Mouse (Mus musculus): ENCODE data around the gene Degs1.
"Not testable (repeated sequence)": the region's sequence is repeated elsewhere in the genome, so short reads cannot be mapped to it uniquely, and the experiment has no call there.

Gene Degs1

GRCm38 (mm10) chr1:182282091-182283075 is at the start of gene Degs1:
Degs1 (minus strand) TSS chr1:182282804.
- DNase-seq (ENCODE audit: extremely low read depth, low read depth) = peak; percentile 59

DNA sequence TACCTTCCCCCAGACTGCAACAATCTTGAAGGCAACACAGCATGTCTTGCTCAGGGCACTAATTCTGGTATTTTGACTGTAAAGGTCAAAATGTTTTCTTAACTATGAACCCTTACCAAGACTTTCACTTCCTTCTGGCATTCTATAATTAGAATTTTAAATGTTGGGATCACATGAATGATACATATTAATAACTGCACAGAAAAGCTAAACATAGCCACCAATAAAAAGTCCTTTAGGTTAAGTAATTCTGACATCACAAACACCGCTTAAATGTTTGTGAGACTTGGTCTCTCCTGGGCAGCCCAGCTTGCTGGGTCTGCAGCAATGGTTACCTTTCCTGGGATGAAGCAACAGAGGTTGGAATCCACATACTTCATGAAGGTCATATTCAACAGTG is 43.3 kb upstream of the Degs1 start:
- DNase-seq (ENCODE audit: extremely low read depth, low read depth) = no peak

DNA sequence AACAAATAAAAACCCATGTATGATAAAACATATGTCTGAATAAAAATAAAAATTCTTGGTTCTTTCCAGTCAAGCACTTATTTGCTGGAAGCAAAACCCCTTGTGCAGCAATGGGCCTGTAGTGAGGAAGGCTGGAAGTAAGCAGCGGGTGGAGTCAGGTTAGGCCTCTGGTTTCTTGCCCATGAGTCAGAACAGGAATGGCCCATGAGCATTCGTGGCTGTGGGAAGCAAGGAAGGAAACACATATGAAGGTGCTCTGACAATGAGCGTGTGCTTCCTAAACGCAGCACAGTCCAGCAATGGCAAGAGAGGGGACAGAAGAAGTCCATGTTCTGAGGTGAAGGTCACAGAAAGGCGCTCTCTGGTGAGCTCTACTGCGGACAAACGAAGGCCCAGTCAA is 41.9 kb upstream of the Degs1 start:
- DNase-seq (ENCODE audit: extremely low read depth, low read depth) = no peak

- no peak for DNase-seq (ENCODE audit: extremely low read depth, low read depth)
Observed at GRCm38 (mm10) chr1:182323139-182323538, 40.5 kb upstream of the Degs1 start.

GRCm38 (mm10) chr1:182314201-182314600 is 31.6 kb upstream of the Degs1 start:
- no peak for DNase-seq (ENCODE audit: extremely low read depth, low read depth)

- no peak for DNase-seq (ENCODE audit: extremely low read depth, low read depth)
Observed at GRCm38 (mm10) chr1:182313181-182313580, 30.6 kb upstream of the Degs1 start.

DNA sequence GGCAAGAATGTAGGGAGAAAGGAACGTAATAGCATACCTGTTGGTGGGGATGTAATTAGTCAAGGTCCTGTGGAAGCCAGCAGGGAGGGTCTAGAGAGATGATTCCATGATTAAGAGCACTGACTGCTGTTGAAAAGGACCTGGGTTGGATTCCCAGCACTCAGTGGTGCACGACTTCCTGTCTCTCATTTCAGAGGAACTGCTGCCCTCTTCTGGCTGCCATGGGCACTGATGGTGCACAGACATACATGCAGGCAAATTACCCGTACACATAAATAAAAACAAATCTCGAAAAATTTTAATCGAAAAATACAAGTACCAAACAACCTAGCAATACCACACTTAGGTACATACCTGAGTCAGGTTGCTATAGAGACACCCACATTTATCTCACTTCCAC is 28.8 kb upstream of the Degs1 start:
- no peak for DNase-seq (ENCODE audit: extremely low read depth, low read depth)

DNA sequence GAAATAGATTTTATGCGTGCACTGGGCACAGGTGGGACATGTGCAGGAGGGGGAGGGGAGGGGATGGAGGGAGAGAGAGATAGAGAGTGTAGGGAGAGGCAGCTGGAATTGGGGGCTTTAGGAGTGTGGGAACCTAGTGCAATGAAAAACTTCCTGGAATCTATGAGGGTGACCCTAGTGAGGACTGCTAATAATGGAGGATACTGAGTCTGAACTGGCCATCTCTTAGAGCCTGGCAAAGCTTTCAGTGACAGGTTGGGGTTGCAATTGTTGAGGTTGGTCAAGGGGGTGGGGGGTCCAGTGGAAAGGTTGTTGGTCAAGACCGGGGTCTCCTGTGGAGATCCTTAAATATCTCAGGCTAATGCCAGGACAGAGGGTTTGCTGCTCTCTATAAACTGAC is 27.7 kb upstream of the Degs1 start:
- DNase-seq (ENCODE audit: extremely low read depth, low read depth) = no peak

- DNase-seq (ENCODE audit: extremely low read depth, low read depth) = no peak
Observed at GRCm38 (mm10) chr1:182309403-182309802, 26.8 kb upstream of the Degs1 start.

- DNase-seq (ENCODE audit: extremely low read depth, low read depth) = no peak
Observed at GRCm38 (mm10) chr1:182302916-182303315, 20.3 kb upstream of the Degs1 start.

DNA sequence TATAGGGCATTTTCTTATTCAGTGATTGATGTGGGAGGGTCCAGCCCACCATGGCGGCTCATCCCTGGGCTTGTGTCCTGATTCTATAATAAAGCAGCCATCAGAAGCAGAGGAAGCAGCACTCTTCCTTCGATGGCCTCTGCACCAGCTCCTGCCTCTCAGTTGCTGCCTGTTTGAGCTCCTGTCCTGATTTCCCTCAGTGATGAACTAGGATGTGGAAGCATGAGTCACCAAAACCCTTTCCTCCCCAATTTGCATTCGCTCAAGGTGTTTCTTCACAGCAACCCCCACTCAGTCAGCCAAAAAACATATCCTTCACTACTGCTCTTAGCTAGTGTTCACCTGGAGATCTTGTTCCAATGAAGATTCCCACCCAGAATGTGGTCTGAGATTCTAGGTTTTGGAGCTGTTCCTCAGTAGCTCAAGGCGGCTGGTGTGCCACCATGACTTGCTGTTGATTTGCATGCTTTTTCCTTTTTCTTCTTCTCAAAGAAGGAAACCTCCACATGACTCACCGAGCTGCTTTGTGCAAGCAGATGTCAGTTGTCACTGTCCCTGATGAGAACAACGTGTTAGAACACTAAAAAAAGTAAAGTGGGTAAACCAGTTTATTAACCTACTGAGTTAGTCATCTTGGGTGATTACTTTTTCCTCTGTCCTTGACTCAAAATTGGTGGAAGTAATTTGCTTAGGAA is 19.7 kb upstream of the Degs1 start:
- no peak for DNase-seq (ENCODE audit: extremely low read depth, low read depth)

DNA sequence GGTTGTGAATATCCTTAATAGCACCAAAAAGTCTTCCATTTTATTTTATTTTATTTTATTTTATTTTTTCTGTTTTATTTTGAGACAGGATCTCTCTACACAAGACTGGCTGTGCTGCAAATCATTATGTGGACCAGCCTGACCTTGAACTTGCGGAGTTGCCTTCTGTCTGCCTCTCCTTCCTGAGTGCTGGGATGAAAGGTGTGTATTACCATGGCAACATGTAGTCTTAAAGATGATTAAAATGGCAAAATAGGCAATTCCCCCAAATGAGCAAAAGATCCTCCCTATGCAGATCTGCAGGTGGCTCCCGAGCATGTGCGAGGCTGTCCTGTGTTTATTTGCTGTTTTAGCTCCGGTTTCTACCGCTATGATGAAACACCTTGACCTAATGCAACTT is 15.2 kb upstream of the Degs1 start:
- DNase-seq (ENCODE audit: extremely low read depth, low read depth) = no peak

GRCm38 (mm10) chr1:182297246-182297645 is 14.6 kb upstream of the Degs1 start:
- no peak for DNase-seq (ENCODE audit: extremely low read depth, low read depth)

DNA sequence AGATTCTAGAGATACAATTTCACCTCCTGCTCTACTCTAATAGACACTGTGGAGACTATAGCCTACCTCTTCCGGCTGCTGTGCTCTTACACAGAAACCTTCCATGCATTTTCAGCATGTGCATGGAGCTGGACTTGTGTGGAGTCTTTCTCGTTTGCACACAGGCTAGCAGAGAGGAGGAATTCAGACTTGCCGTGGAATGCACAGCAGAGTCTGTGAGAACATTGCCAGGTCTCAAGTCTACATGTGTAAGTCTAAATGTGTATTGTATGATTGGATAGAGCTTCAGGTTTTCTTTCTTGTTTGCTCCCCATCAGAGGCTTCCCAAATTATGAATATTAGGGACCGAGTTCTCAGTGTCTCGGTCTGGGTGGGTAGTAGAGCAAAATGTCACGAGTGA is 14.2 kb upstream of the Degs1 start:
- no peak for DNase-seq (ENCODE audit: extremely low read depth, low read depth)

DNA sequence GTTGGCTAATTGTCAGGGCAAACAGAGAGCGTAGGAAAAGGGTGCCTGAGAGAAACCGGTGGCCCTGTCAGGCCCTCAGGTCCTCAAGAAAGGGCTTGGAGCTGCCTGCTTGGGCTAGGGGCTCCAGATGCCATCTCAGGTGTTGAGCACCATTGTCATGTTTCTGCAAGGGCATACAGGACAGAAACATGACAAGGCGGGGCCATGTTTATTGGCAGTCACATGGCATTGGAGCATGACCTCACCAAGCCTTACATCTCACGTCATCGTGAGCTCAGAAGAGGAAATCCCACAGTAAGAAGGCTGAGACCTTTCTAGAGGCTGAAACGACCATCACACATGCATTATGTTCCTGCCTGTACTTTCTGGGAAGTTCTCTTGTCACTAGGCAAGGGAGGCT is 13.5 kb upstream of the Degs1 start:
- no peak for DNase-seq (ENCODE audit: extremely low read depth, low read depth)

DNA sequence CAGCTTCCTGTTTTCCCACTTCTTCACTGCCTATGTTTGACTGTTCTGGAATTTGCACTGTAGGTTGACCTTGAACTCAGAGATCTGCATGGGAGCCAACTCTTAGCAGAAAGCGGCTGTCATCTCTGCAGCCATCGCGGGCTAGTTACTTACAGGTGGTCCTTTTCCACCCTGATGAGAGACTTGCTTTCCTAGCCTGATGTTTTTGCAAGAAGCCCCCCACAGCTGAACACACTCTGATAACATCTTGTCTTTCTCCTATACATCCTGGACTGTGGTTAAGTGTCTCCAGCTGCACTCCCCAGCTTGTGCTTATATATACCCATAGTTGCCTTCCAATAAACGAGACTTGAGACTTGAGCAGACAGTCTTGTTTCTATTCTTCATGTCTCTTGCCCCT is 9.7 kb upstream of the Degs1 start:
- DNase-seq (ENCODE audit: extremely low read depth, low read depth) = no peak

DNA sequence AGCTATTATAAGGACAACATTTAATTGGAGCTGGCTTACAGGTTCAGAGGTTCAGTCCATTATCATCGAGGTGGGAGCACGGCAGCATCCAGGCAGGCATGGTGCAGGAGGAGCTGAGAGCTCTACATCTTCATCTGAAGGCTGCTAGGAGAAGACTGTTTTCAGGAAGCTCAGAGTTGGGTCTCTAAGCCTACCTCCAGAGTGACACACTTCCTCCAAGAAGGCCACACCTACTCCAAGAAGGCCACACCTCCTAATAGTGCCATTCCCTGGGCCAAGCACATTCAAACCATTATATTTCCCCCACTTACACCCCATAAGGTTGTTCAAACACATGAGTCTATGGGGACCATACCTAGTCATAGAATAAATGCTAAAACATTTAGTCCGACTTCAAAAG is 8.1 kb upstream of the Degs1 start:
- not testable (repeated sequence) for DNase-seq (ENCODE audit: extremely low read depth, low read depth)

DNA sequence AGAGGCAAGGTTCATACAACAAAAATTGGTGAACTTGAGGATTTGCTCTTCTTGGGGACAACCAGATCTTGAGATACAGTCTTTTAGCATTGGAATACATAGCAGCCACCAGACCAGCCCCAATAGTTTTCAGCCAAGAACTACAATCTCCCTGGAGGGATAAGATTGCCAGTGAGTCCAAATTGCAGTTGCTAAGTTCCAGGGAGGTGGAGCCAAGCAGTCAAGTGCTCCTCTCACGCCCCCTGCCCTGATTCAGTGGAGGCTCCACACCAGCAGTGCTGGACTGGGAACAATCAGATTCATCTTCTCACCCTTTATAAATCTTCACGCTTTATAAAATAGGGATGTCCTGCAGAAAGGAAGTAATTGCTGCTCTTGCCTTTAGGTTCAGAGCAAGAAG is 7.2 kb upstream of the Degs1 start:
- no peak for DNase-seq (ENCODE audit: extremely low read depth, low read depth)

GRCm38 (mm10) chr1:182288601-182289000 is 6.0 kb upstream of the Degs1 start:
- DNase-seq (ENCODE audit: extremely low read depth, low read depth) = no peak

GRCm38 (mm10) chr1:182287781-182288180 is 5.2 kb upstream of the Degs1 start:
- DNase-seq (ENCODE audit: extremely low read depth, low read depth) = no peak

GRCm38 (mm10) chr1:182284795-182285194 is 2.2 kb upstream of the Degs1 start:
- no peak for DNase-seq (ENCODE audit: extremely low read depth, low read depth)

DNA sequence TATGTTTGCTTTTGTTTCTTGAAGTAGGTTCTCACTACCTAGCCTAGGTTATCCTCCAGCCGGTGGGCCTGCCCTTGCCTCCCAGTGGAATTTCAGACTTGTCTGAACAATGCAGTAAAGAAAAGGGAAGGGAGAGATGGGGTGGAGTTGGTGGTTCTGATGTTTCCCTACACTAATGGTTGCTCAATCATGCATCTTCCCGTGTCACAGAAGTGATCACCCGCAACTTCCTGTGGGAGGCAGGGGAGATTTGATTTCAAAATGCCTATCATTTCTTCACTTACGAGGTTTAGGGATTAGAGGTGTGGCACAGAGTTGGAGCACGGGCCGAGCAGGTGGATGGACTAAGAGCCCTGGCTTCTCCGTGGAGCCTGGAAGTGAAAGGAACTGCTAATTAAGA is 627 bp upstream of the Degs1 start:
- DNase-seq (ENCODE audit: extremely low read depth, low read depth) = no peak
